Mouse (Mus musculus) stomach, embryonic 14.5 days (tissue): ENCODE measurements around the gene Capza3. TPM values are rescaled to one million over a fixed set of nuclear protein-coding genes. Genes with fewer than 3 reads are reported as not detected.

Experiments
- ATAC-seq: fragments of 200-750 bp; cut with Nextera tagmentation; 2 replicates; pipeline ENCODE4 v1.8.0; 2017; ENCODE audit warnings: low read depth, moderate TSS enrichment; ENCODE audit not compliant: insufficient number of reproducible peaks, insufficient read depth, low FRiP score
- H3K27ac ChIP-seq: fragments of 300-500 bp; sonication (generic); 2 replicates; pipeline ENCODE4 v1.5.1; 2014; ENCODE audit warnings: mild to moderate bottlenecking, low read length, moderate library complexity, mixed read lengths
- H3K27me3 ChIP-seq: fragments of 300-500 bp; sonication (generic); 2 replicates; pipeline ENCODE4 v1.6.1; 2014; ENCODE audit warnings: low read length, control low read depth, mixed read lengths; ENCODE audit not compliant: control insufficient read depth, insufficient read depth
- H3K36me3 ChIP-seq: fragments of 300-500 bp; sonication (generic); 2 replicates; pipeline ENCODE4 v1.6.1; 2014; ENCODE audit warnings: mild to moderate bottlenecking, control low read depth, low read length, moderate library complexity, mixed read lengths; ENCODE audit not compliant: control insufficient read depth, insufficient read depth
- H3K4me1 ChIP-seq: fragments of 300-500 bp; sonication (generic); 2 replicates; pipeline ENCODE4 v1.6.1; 2014; ENCODE audit warnings: low read length, control low read depth, mixed read lengths; ENCODE audit not compliant: control insufficient read depth, insufficient read depth
- H3K4me2 ChIP-seq: fragments of 300-500 bp; sonication (generic); replicated peaks from 2 replicates; pipeline ENCODE4 v1.6.1; 2014; ENCODE audit warnings: low read depth, low read length, control low read depth
- H3K4me3 ChIP-seq: fragments of 300-500 bp; sonication (generic); 2 replicates; pipeline ENCODE4 v1.5.1; 2014; ENCODE audit warnings: low read depth, low read length, control low read depth
- H3K9ac ChIP-seq: fragments of 300-500 bp; sonication (generic); replicated peaks from 2 replicates; pipeline ENCODE4 v1.6.1; 2014; ENCODE audit warnings: low read depth, mild to moderate bottlenecking, control low read depth, low read length, moderate library complexity, mixed read lengths
- H3K9me3 ChIP-seq: fragments of 300-500 bp; sonication (generic); 2 replicates; pipeline ENCODE4 v1.6.1; 2016; ENCODE audit warnings: low read depth, low read length, control low read depth; ENCODE audit not compliant: control insufficient read depth
- WGBS: fragments of 180-500 bp; shearing (Covaris S2); extraction: QIAGEN DNeasy Blood & Tissue Kit; methylation state at CpG from one replicate; pipeline ENCODE4 v1.1.7; 2014; 5-methylcytosine and 5-hydroxymethylcytosine counted together
- polyA plus RNA-seq: library from polyadenylated mRNA; unstranded; fragments of >200 nt; fragmentation: Nextera tagmentation; extraction: Ambion mirVana; gene quantifications from 2 replicates; pipeline ENCODE4 v1.2.1, GENCODE M21; 2014

Gene Capza3
- polyA plus RNA-seq, 1 experiment from 2014 or later = not detected

DNA sequence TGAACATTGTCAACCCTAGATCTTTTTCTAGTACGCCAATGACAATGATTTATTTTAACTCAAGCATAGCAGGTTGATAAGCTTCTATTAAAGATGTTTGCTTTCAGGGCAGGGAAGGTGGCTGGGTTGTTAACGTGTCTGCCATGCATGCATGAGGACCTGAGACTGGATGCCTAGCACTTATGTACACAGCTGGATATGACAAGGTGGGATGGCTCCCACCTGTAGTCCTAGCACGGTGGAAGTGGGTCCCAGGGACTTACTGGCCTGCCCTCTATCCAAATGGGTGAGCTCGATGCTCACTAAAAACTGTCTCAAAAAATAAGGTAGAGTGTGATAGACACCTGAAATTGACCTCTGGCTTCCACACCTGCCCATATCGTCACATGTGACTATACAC lies 48.8 kb downstream of the Capza3 start:
- no peaks in the 10 kb centered on the region for H3K4me1 ChIP-seq
- WGBS = 64% methylated on average over 5 of the region's 5 CpGs
- 0 out of 2 replicates have a peak, but pooled peaks have one; percentile 58 for ATAC-seq

More for the DNA sequence above, 48.8 kb downstream of the Capza3 start:
- no peak overlapping the region for H3K9ac ChIP-seq
- H3K4me2 ChIP-seq = no peak overlapping the region
- H3K4me3 ChIP-seq = no peak overlapping the region
- no peaks in the 10 kb centered on the region for H3K27me3 ChIP-seq
- no peaks in the 10 kb centered on the region for H3K36me3 ChIP-seq
- H3K27ac ChIP-seq = no peak overlapping the region
- no peaks in the 10 kb centered on the region for H3K9me3 ChIP-seq

Other genes with a start within 250 kb of the Capza3 start
- not detected in 2 replicates for gene Plcz1, start 205 bp downstream of the Capza3 start, polyA plus RNA-seq